Mouse (Mus musculus): ENCODE results near the gene Rassf3.

Gene Rassf3

GRCm38 (mm10) chr10:121360358-121360757, 115.8 kb downstream of the Rassf3 start:
- no peak for DNase-seq
